Mouse (Mus musculus) cerebellum, adult 2 months (tissue): ENCODE results near the gene Ppm1h.

ENCODE experiments used
- CTCF ChIP-seq: fragments of 200-500 bp; IDR thresholded peaks from 2 replicates; pipeline ENCODE4 v1.5.1; 2011; ENCODE audit warnings: low read depth, mild to moderate bottlenecking, control low read depth, low read length, moderate library complexity, borderline replicate concordance; ENCODE audit not compliant: insufficient read depth
- POLR2A ChIP-seq: fragments of 200-500 bp; IDR thresholded peaks from 2 replicates; pipeline ENCODE4 v1.6.1; 2011; ENCODE audit warnings: low read length, control low read depth, borderline replicate concordance; ENCODE audit not compliant: insufficient read depth

DNA sequence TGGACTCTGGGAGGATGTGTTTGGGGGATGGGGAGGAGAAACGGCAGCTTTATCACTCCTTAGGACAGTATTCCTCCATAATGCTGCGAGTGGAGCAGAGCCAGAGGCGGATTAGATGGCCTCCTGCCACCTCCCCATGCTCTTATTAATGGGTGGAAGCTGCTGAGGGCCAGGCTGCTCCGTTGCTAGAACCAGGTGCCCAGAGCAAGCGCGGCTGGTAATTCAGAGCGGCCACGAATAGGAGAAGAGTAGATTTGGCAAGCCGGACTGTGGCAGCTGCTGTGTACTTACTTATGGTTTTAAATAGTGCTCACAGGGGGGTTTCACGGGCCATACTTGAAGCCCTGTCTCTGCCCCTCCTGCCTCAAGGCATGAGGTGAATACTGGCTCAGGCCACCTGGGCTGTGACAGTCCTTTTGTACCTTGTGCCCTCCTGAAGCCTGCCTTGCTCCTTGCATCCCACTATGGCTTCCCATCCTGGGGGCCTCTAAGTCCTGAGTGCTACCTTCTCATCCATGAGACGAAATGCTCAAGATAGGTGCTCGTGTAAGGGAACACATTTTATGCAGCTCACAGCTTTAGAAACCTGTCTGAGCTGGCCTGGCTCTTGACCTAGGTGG, 14.7 kb downstream of the Ppm1h start:
- no peak for TF ChIP-seq CTCF
- no peak for TF ChIP-seq POLR2A
